Mouse (Mus musculus) midbrain, postnatal 0 days (tissue): ENCODE results near the gene Fbxl7. TPM values are rescaled to one million over a fixed set of nuclear protein-coding genes. Genes with fewer than 3 reads are reported as not detected.

Source experiments
- ATAC-seq: fragments of 200-750 bp; cut with Nextera tagmentation; 2 replicates; pipeline ENCODE4 v1.8.0; 2017; ENCODE audit warnings: moderate number of reproducible peaks, mild to moderate bottlenecking, moderate TSS enrichment, moderate library complexity; ENCODE audit not compliant: low FRiP score
- DNase-seq: peaks from one replicate; pipeline ENCODE4 v3.0.0-alpha.2; 2015; ENCODE audit warnings: low spot score
- H3K27ac ChIP-seq: fragments of 300-500 bp; sonication (generic); 2 replicates; pipeline ENCODE4 v1.5.1; 2014; ENCODE audit warnings: low read depth, mild to moderate bottlenecking, low read length, mixed read lengths
- H3K27me3 ChIP-seq: fragments of 300-500 bp; sonication (generic); 2 replicates; pipeline ENCODE4 v1.6.1; 2014; ENCODE audit warnings: low read length, control low read depth, mixed read lengths; ENCODE audit not compliant: insufficient read depth
- H3K36me3 ChIP-seq: fragments of 300-500 bp; sonication (generic); 2 replicates; pipeline ENCODE4 v1.6.1; 2014; ENCODE audit warnings: low read length, control low read depth, mixed read lengths; ENCODE audit not compliant: insufficient read depth
- H3K4me1 ChIP-seq: fragments of 300-500 bp; sonication (generic); 2 replicates; pipeline ENCODE4 v1.6.1; 2014; ENCODE audit warnings: mild to moderate bottlenecking, control low read depth, antibody characterized with exemption, low read length, mixed read lengths; ENCODE audit not compliant: insufficient read depth
- H3K4me2 ChIP-seq: fragments of 300-500 bp; sonication (generic); 2 replicates; pipeline ENCODE4 v1.6.1; 2014; ENCODE audit warnings: low read depth, mild to moderate bottlenecking, low read length, mixed read lengths; ENCODE audit not compliant: poor library complexity, severe bottlenecking
- H3K4me3 ChIP-seq: fragments of 300-500 bp; sonication (generic); 2 replicates; pipeline ENCODE4 v1.5.1; 2014; ENCODE audit warnings: low read depth, mild to moderate bottlenecking, low read length, moderate library complexity
- H3K9ac ChIP-seq: fragments of 300-500 bp; sonication (generic); replicated peaks from 2 replicates; pipeline ENCODE4 v1.6.1; 2014; ENCODE audit warnings: mild to moderate bottlenecking, low read length, moderate library complexity, mixed read lengths; ENCODE audit not compliant: poor library complexity, severe bottlenecking
- H3K9me3 ChIP-seq: fragments of 300-500 bp; sonication (generic); 2 replicates; pipeline ENCODE4 v1.6.1; 2016; ENCODE audit warnings: low read length, control low read depth
- CTCF ChIP-seq: IDR thresholded peaks from 2 replicates; pipeline ENCODE4 v1.5.1; 2016; ENCODE audit warnings: antibody characterized with exemption, mild to moderate bottlenecking
- WGBS: fragments of 180-500 bp; shearing (Covaris S2); extraction: QIAGEN DNeasy Blood & Tissue Kit; methylation state at CpG from one replicate; pipeline ENCODE4 v1.1.7; 2014; 5-methylcytosine and 5-hydroxymethylcytosine counted together
- polyA plus RNA-seq: library from polyadenylated mRNA; unstranded; fragments of >200 nt; fragmentation: Nextera tagmentation; extraction: Ambion mirVana; gene quantifications from 2 replicates; pipeline ENCODE4 v1.2.1, GENCODE M21; 2015
- total RNA-seq: library from RNA; depleted of rRNA; stranded (reverse); fragments of >200 nt; gene quantifications from 2 replicates; pipeline ENCODE4 v1.2.3, GENCODE M21; 2014; rRNA removed

The Fbxl7 gene
- total RNA-seq (10.0 and 12.9 TPM in 2 replicates), polyA plus RNA-seq (3.3 and 3.9 TPM in 2 replicates)

DNA sequence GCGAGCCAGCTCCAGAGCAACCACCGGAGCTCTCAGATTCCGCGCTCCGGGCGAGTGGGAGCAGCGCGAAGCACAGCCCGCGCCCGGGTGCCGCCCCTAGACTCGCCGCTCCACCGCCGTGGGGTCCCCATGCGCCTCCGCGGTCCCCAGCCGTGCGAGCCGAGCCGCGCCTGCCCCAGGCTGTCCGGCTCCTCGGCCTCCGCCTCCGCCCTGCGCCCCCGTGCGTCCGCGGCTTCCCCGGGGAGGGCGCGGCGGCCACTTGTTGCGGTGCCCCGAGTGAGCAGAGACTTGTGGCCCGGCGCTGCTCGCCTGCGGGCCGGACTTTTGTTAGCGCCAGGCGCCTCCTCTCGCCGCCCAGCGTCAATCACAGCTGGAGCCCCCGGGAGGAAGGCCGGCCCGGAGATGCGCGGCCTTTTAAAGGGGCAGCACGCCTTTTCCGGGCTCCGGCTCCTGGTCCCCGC is at the start of gene Fbxl7:
Gene Fbxl7 (minus strand): TSS at position 330 of the 461 bp plus-strand sequence.
- H3K27ac ChIP-seq = peak within 1 kb of the TSS; percentile 75
- WGBS = under 1% methylated on average over 46 of the region's 58 CpGs
- peaks cover 2% of the 10 kb centered on the region; the same call in 1 of the 2 replicates for H3K27me3 ChIP-seq
- TF ChIP-seq CTCF = peak; percentile 43
- H3K9me3 ChIP-seq = no peaks in the 10 kb centered on the region
- ATAC-seq = peak; percentile 86
- H3K4me3 ChIP-seq = peak within 1 kb of the TSS; percentile 95
- peaks cover 2% of the 10 kb centered on the region; the same call in 1 of the 2 replicates for H3K4me1 ChIP-seq
- H3K9ac ChIP-seq = peak within 1 kb of the TSS; percentile 77
- DNase-seq = peak; percentile 85
- H3K36me3 ChIP-seq = no peaks in the 10 kb centered on the region
- H3K4me2 ChIP-seq = peak within 1 kb of the TSS; percentile 83

DNA sequence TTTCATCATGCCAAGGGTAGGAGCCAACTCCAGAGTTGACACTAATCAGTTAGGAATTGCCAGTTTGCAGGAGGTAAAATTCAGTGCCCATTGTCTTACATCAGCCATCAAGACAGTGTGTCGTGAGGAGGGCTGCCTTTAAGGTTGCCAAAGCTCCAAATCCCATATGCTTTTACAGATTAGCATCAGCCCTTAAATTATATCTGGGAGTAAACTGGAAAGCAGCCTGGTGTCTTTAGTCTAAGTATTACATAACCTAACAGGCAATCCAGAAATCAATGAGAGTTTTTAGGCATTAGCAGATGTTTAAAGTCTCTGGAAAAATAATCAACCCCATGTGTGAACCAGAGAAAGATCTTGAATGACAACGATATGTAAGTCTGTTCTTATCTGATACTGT is 26.6 kb upstream of the Fbxl7 start:
- 79% methylated on average over 2 of the region's 2 CpGs for WGBS
- Histone ChIP-seq H3K9ac (no peak overlapping the region), H3K36me3 (no peaks in the 10 kb centered on the region), H3K27ac (no peak overlapping the region), H3K9me3 (no peaks in the 10 kb centered on the region), H3K4me2 (no peak overlapping the region), H3K4me1 (no peaks in the 10 kb centered on the region), H3K27me3 (no peaks in the 10 kb centered on the region), H3K4me3 (no peak overlapping the region)
- TF ChIP-seq CTCF = no peak
- DNase-seq (no peak), ATAC-seq (no peak)

DNA sequence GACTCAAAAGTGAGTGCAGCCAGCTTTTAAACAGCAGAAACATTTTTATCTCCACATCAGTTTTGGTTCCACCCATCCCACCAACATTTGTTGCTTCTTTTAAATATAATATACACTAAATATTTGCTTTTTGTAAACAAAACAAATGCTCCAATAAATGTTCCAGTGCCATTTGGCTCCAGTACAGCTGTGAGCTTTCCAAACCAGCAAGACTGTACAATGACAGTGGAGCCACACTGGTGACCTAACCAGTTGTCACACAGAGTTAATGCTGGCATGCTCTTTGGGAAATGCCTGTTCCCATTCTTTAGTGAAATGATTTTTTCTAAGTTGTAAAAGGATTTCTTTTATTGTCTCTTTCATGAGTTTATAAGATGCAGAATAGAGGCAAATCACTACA is 18.0 kb upstream of the Fbxl7 start:
- Histone ChIP-seq H3K4me2 (no peak overlapping the region), H3K9me3 (no peaks in the 10 kb centered on the region), H3K27ac (no peak overlapping the region), H3K4me1 (no peaks in the 10 kb centered on the region), H3K4me3 (no peak overlapping the region), H3K36me3 (no peaks in the 10 kb centered on the region), H3K9ac (no peak overlapping the region), H3K27me3 (no peaks in the 10 kb centered on the region)
- no peak for TF ChIP-seq CTCF
- ATAC-seq = no peak
- DNase-seq = no peak

DNA sequence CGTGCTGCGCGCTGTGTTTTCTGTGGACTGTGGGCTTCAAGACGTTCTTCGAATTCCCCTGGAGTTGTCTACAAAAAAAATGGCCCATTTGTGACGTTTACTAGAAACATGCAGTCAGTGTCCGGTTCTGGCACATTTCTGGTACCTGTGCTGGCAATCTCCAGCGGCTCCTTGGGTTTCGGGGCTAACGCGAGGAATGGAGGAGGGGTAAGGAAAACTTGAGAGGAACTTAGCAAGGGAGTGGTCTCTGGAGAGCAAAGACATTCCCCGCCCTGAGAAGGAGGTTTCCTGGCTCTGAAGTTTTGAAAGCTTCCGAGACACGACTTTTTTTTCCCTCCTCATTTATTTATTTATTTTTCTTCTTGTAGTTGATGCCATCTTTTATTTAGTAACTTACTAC is 381 bp upstream of the Fbxl7 start:
- Histone ChIP-seq H3K4me3 (peak overlapping the region; percentile 95), H3K9ac (peak overlapping the region; percentile 77), H3K36me3 (no peaks in the 10 kb centered on the region), H3K9me3 (no peaks in the 10 kb centered on the region), H3K4me2 (peak overlapping the region; percentile 83), H3K4me1 (peaks cover 2% of the 10 kb centered on the region; the same call in 1 of the 2 replicates), H3K27ac (peak overlapping the region; percentile 75), H3K27me3 (peaks cover 2% of the 10 kb centered on the region; the same call in 1 of the 2 replicates)
- DNase-seq (peak; percentile 34), ATAC-seq (no peak)
- WGBS = under 1% methylated on average over 14 of the region's 14 CpGs
- no peak for TF ChIP-seq CTCF

DNA sequence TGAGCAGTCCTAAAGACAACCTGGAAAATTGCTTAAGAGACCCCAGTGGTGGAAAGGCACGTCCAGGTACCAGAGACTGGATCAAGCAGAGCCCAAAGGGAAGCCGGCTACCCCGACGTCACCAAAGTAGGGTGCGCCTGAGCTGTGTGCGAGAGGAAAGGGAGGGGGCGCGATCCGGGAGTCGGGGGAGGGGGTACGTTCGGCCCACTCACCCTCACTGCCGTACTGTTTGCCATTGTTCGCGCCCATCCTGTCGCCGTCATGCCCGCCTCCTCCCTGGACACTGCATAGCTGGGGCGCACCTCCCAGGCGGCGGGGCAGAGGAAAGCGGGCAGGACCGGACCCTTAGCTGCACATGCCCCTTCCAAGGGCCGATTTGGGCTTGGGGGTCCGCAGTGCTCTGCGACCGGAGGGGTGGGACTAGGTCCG is 565 bp downstream of the Fbxl7 start:
- ATAC-seq = peak; percentile 75

DNA sequence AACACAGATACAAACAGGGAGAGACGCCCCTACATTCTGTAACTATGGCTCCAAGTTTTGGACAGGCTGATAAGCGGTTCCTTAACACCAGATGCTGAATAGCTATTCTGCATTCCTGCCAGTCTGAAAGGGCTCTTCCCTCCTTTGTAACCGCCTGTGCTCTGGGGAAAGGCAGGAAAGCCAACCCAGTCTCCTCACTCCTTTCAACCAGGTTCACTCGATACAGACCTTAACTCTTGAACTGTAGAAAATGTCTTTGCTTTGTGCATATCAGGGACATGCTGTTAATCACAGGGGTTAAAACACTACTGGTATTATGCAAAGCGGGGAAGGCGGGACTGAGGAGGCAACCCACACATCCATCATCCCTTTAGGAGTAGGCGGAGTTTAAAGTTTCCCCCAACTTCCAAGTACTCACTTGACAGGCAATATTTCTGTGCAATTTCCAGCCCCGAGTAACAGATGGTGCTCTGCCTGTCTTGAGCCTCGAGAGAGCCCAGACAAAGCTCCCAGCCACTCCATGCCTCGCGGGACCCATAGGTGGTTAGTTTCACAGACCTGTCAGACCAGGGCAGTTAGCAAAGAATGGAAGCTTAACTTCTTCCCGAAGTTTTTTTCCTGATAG is 1.2 kb downstream of the Fbxl7 start:
- H3K27ac ChIP-seq = no peak overlapping the region

More for the DNA sequence above, 565 bp downstream of the Fbxl7 start:
- peak overlapping the region; percentile 77 for H3K9ac ChIP-seq
- DNase-seq = peak; percentile 13
- peak overlapping the region; percentile 75 for H3K27ac ChIP-seq
- peaks cover 2% of the 10 kb centered on the region; the same call in 1 of the 2 replicates for H3K4me1 ChIP-seq
- peak overlapping the region; percentile 95 for H3K4me3 ChIP-seq
- no peaks in the 10 kb centered on the region for H3K9me3 ChIP-seq
- 0 out of 2 replicates have a peak, but pooled peaks have one; percentile 6 for TF ChIP-seq CTCF
- peaks cover 2% of the 10 kb centered on the region; the same call in 1 of the 2 replicates for H3K27me3 ChIP-seq
- 1% methylated on average over 19 of the region's 28 CpGs for WGBS
- no peaks in the 10 kb centered on the region for H3K36me3 ChIP-seq
- peak overlapping the region; percentile 83 for H3K4me2 ChIP-seq

More for the DNA sequence above, 1.2 kb downstream of the Fbxl7 start:
- TF ChIP-seq CTCF = no peak
- Histone ChIP-seq H3K9ac (no peak overlapping the region), H3K27me3 (peaks cover 2% of the 10 kb centered on the region; the same call in 1 of the 2 replicates), H3K36me3 (no peaks in the 10 kb centered on the region), H3K4me3 (peak overlapping the region; percentile 95), H3K4me1 (peaks cover 2% of the 10 kb centered on the region; the same call in 1 of the 2 replicates), H3K9me3 (no peaks in the 10 kb centered on the region), H3K4me2 (peak overlapping the region; percentile 83)
- under 1% methylated on average over 12 of the region's 12 CpGs for WGBS
- DNase-seq = peak; percentile 45
- no peak for ATAC-seq
